Mouse (Mus musculus) forebrain, embryonic 10.5 days (tissue): ENCODE measurements around the gene Actr1b. TPM values are rescaled to one million over a fixed set of nuclear protein-coding genes. Genes with fewer than 3 reads are reported as not detected.

Source experiments
- DNase-seq: peaks from one replicate; pipeline ENCODE4 v3.0.0-alpha.2; 2017; ENCODE audit warnings: low spot score; ENCODE audit errors: extremely low spot score
- H3K27ac ChIP-seq: fragments of 300-500 bp; sonication (generic); 2 replicates; pipeline ENCODE4 v1.5.1; 2016; ENCODE audit warnings: mild to moderate bottlenecking
- H3K27me3 ChIP-seq: fragments of 300-500 bp; sonication (generic); 2 replicates; pipeline ENCODE4 v1.6.1; 2016; ENCODE audit warnings: mild to moderate bottlenecking; ENCODE audit not compliant: poor library complexity, severe bottlenecking
- H3K36me3 ChIP-seq: fragments of 300-500 bp; sonication (generic); replicated peaks from 2 replicates; pipeline ENCODE4 v1.6.1; 2016; ENCODE audit warnings: mild to moderate bottlenecking, moderate library complexity
- H3K4me1 ChIP-seq: fragments of 300-500 bp; sonication (generic); 2 replicates; pipeline ENCODE4 v1.6.1; 2016
- H3K4me3 ChIP-seq: fragments of 300-500 bp; sonication (generic); 2 replicates; pipeline ENCODE4 v1.5.1; 2016; ENCODE audit warnings: mild to moderate bottlenecking, moderate library complexity
- H3K9me3 ChIP-seq: fragments of 300-500 bp; sonication (generic); 2 replicates; pipeline ENCODE4 v1.6.1; 2016; ENCODE audit warnings: mild to moderate bottlenecking, moderate library complexity
- WGBS: fragments of 180-500 bp; shearing (Covaris S2); methylation state at CpG from one replicate; pipeline ENCODE4 v1.1.7; 2016; 5-methylcytosine and 5-hydroxymethylcytosine counted together
- polyA plus RNA-seq: library from polyadenylated mRNA; unstranded; fragments of >200 nt; fragmentation: Nextera tagmentation; extraction: Ambion mirVana; gene quantifications from 2 replicates; pipeline ENCODE4 v1.2.1, GENCODE M21; 2016

Actr1b gene
- polyA plus RNA-seq, 1 experiment from 2014 or later, result 136 TPM

DNA sequence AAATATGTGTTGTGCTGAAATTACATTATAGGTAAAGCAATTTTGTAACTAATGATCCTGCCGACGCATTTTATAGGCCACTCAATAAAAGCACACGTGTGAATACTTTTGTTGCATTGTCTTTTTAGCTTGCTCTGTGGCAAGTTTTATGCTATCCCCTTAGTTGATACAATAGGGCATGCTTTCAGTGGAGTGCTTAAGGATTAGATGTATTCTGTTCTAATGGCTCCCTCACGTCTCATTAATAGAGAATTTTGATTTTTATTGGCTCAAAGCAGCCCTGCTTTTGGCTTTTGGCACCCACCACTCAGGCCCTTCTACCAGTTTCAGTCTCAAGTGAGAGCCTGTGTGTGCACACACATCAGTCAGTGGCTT is 9.8 kb upstream of the Actr1b start:
- Histone ChIP-seq H3K36me3 (no peaks in the 10 kb centered on the region), H3K4me1 (peaks cover 15% of the 10 kb centered on the region), H3K27ac (no peak overlapping the region), H3K4me3 (no peak overlapping the region), H3K27me3 (no peaks in the 10 kb centered on the region), H3K9me3 (no peaks in the 10 kb centered on the region)
- WGBS, result 83% methylated on average over 4 of the region's 4 CpGs
- no peak for DNase-seq

DNA sequence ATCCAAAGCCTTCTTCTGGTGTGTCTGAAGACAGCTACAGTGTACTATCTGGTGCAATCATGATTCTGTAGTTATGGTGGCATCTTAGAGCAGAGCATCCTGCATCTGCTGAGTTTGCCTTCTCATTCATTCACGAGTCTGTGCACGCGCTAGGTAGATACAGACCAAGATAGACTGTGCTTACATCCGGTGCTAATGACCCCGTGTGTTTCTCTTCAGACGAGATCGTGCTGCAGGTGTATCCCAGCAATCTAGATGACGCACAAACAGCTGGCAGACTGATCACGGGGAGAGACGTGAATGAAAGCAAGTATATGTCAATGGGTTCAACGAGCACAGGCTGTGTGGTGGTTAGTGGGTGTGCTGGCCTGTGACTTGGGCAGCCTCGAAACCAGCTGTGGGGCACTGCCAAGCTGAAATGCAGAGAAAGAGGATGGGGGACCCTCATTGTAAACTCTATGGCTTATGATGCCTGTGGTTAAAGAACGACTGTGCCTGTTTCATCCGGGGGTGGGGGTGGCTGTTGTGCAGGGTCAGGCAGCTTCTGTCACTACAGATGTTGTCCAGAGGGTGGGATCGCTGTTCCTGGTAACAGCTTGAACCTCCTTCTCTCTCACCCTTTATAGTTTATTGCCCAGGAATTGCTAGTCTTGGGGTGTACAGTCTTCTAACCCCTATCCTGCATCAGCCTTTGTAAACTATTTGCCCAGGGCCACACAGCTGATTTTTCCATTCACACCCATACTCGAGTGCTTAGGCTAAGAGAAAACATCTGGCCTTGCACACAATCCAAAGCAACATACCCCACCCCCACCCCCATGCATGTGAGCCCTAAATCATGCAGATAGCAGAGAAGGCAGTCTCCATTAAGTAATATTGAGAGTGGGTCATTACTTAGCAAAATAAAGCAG is 9.2 kb upstream of the Actr1b start:
- Histone ChIP-seq H3K27me3 (no peaks in the 10 kb centered on the region), H3K27ac (no peak overlapping the region), H3K9me3 (no peaks in the 10 kb centered on the region), H3K4me3 (no peak overlapping the region), H3K4me1 (peaks cover 15% of the 10 kb centered on the region), H3K36me3 (no peaks in the 10 kb centered on the region)
- 82% methylated on average over 16 of the region's 16 CpGs for WGBS
- DNase-seq, result no peak

DNA sequence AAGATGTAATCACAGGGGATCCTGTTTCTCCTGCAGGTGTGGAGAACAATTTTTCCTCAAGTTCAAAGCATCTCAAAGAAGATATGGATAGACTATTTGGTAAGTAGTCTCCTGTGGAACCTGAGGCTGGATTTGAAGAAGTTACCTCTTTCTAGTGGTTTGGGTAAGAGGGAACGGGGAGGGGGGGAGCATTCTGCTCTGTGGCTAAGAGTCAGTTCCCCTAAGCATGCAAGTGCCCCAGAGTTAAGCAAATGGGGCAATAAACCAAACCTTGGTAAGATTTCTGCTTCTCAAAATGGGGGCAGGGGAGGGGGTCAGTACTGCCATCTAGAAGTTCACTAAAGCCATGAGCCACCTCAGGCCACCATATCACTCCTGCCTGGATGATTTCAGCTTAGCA is 4.6 kb upstream of the Actr1b start:
- Histone ChIP-seq H3K4me1 (peaks cover 7% of the 10 kb centered on the region), H3K4me3 (no peak overlapping the region), H3K27ac (no peak overlapping the region), H3K9me3 (peaks cover 4% of the 10 kb centered on the region; the same call in 1 of the 2 replicates), H3K27me3 (no peaks in the 10 kb centered on the region), H3K36me3 (no peaks in the 10 kb centered on the region)
- WGBS, result 86% methylated on average over 1 of the region's 1 CpGs
- no peak for DNase-seq

DNA sequence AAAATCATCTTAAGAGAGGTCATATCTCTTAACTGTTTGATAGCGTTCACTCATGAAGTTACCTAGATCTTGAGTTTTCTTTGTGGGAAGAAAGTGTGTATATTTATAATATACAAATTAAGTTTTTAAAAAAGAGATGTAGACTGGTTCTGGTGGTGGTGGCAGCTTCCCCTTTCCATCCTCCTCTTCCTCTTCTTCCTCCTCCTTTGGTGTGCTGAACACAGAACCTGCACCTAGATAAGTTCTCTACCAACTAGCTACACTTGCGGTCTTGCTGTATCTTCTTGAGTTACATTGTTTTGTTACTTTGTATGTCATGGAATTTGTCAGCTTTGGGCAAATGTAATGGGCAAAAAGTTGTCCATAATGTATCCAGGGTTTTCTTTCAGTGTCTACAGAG is 3.1 kb downstream of the Actr1b start:
- peaks cover 4% of the 10 kb centered on the region; the same call in 1 of the 2 replicates for H3K9me3 ChIP-seq
- peaks cover 29% of the 10 kb centered on the region for H3K4me1 ChIP-seq
- H3K36me3 ChIP-seq, result peaks cover 21% of the 10 kb centered on the region
- H3K27ac ChIP-seq, result no peak overlapping the region
- H3K27me3 ChIP-seq, result no peaks in the 10 kb centered on the region
- WGBS, result 91% methylated on average over 2 of the region's 2 CpGs
- H3K4me3 ChIP-seq, result no peak overlapping the region
- no peak for DNase-seq

DNA sequence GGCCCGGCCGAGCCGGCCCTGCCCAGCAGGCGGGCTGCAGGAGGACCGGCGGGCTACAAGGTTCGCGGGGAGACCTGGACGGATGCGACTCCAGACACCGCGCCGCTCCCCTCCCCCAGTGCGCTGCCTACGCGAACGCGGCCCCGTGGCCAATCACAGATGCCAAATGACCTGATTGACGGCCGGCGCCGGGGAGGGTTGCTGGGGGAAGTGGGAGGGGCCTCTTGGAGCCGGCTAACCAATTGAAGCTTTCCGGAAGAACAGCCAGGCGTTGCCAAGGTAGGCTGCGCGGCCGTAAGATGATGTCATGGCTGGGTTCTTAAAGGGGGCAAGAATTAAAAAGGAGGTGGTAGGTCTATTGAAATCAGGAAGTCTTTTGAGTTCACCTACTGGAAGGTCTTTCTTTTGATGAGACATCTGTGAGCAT is 4.4 kb downstream of the Actr1b start, which contains the start of gene 4933424G06Rik:
Gene 4933424G06Rik, plus strand, starts transcription at position 296 of the 427 bp plus-strand sequence.
- WGBS, result 0% methylated on average over 29 of the region's 29 CpGs
- peak within 1 kb of the TSS; percentile 97 for H3K27ac ChIP-seq

DNA sequence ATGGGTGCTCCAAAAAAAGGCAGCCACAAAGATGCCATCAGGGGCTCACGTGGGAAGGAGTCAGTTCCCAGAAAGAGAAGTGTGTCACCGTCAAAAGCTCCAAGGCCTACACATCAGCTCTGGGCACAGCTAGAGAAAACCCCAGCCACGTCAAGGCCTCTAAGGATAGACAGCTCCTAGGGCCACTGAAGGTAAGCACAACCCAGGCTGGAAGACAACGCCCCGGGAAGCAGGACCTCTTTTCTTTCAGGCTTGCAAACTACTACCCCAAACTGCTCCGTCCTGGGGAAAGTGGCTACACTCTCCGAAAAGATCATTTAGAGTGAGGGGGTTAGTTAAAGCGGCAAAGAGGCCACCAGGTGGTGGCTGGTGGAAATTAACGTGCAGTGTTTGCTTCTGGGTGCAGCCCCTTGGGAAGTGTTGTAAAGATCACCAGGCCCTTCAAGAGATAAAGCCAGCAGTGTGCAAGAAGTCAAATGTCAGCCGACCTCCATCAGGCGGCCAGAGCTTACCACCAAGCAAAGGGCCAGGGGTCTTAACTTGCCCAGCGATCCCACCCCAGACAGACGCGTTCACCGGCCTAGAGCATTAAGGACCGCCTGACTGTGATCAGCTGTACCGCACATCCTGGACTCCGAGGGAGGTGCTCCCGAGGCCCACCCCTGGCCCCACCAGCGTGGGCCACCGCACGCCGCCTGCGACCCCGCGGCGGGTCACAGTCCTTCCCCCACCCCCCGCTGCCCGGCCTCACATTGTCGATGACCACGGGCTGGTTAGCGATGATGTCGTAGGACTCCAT is 5.0 kb downstream of the Actr1b start:
- DNase-seq, result no peak
- H3K9me3 ChIP-seq, result peaks cover 4% of the 10 kb centered on the region; the same call in 1 of the 2 replicates
- under 1% methylated on average over 33 of the region's 33 CpGs for WGBS
- peak overlapping the region; percentile 97 for H3K27ac ChIP-seq
- H3K4me1 ChIP-seq, result peaks cover 29% of the 10 kb centered on the region
- peak overlapping the region; percentile 98 for H3K4me3 ChIP-seq
- H3K27me3 ChIP-seq, result no peaks in the 10 kb centered on the region
- peaks cover 39% of the 10 kb centered on the region for H3K36me3 ChIP-seq

More for the DNA sequence above, 4.4 kb downstream of the Actr1b start, which contains the start of gene 4933424G06Rik:
- peak; percentile 99 for DNase-seq
- no peaks in the 10 kb centered on the region for H3K27me3 ChIP-seq
- H3K4me1 ChIP-seq, result peaks cover 29% of the 10 kb centered on the region
- H3K4me3 ChIP-seq, result peak within 1 kb of the TSS; percentile 98
- peaks cover 33% of the 10 kb centered on the region for H3K36me3 ChIP-seq
- peaks cover 4% of the 10 kb centered on the region; the same call in 1 of the 2 replicates for H3K9me3 ChIP-seq

DNA sequence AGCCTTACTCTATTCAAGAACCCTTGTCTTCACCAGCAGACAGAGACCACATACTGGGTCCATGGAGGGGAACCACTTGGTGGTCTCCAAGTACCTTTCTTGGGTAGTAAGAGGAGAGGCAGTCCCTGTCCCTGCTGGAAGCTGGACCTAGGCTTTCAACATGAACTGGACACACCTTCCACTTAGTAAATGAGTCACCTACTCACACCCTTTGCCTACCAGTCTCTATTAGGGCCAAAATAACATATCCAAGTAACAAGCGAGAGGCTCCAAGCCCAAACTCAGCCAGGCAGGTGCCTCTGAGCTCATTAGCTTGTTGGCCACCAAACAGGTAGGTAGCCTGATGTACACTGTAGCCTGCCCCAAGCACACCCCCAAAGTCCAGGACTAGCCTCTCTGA is 5.6 kb downstream of the Actr1b start:
- Histone ChIP-seq H3K9me3 (no peaks in the 10 kb centered on the region), H3K4me3 (peak overlapping the region; percentile 98), H3K36me3 (peaks cover 46% of the 10 kb centered on the region), H3K27me3 (no peaks in the 10 kb centered on the region), H3K4me1 (peaks cover 29% of the 10 kb centered on the region), H3K27ac (peak overlapping the region; percentile 97)
- no peak for DNase-seq
- 88% methylated on average over 1 of the region's 1 CpGs for WGBS

DNA sequence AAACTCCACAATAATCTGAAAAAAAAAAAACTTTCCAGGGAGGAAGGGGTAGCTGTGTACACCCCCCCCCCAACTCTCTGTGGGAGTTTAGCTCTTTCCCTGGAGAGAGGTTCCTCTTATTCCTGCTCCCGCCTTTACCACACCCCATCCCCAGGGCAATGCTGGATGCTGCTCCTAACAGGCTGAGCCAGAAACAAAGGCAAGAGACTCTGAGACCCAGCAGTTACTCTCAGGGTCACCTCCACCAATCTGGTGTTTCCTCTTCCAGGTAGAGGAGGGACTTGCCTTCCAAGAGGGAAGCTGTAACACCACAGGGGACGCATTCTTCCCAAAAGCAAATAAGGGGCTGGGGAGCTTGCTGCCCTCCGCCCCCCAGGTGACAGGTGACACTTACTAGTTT is 6.4 kb downstream of the Actr1b start:
- no peak for DNase-seq
- Histone ChIP-seq H3K4me3 (peak overlapping the region; percentile 98; the same call in 1 of the 2 replicates), H3K9me3 (no peaks in the 10 kb centered on the region), H3K27me3 (no peaks in the 10 kb centered on the region), H3K27ac (no peak overlapping the region), H3K36me3 (peaks cover 54% of the 10 kb centered on the region), H3K4me1 (peaks cover 29% of the 10 kb centered on the region)
- WGBS, result 76% methylated on average over 3 of the region's 3 CpGs

DNA sequence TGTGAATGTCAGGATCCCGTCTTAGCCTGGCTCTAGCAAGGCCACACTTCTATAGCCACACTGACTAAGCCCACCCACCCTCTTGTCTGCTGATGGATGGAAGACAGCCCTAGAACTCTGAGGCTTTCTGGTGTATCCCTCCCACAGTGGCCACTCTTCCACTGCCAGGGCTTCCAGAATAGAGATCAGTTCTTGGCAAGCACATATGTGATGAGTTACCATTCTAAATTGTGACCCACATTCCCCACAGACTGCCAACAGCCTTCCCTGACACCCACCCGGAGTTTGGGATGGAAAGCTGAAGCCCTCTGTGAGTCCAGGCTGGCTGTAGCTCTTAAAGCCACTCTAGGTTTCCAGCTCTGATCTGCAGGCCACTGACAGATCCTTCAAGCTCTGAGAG is 7.1 kb downstream of the Actr1b start:
- no peak overlapping the region for H3K27ac ChIP-seq
- no peaks in the 10 kb centered on the region for H3K27me3 ChIP-seq
- WGBS, result 87% methylated on average over 2 of the region's 2 CpGs
- peaks cover 60% of the 10 kb centered on the region for H3K36me3 ChIP-seq
- H3K4me1 ChIP-seq, result peaks cover 29% of the 10 kb centered on the region
- no peaks in the 10 kb centered on the region for H3K9me3 ChIP-seq
- no peak for DNase-seq
- H3K4me3 ChIP-seq, result no peak overlapping the region

DNA sequence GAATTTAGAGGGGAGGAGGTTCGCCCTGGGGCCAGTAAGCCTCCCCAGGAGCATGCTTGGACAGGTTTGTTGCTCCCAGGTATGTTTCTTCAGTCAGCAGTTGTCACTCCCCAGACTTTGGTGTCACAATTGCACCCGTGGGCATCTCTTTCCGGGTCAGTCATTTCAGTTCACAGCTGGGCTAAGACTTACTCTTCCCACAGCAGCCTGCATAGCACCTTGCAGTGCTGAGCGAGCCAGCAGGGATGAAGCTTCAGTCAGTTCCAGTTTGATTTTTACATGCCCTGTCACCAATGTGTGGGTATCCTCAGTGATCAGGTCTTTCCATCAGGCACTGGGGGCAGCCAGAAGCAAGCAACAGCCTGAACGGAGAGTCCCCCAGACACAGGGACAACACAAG is 17.2 kb downstream of the Actr1b start:
- no peak for DNase-seq
- H3K36me3 ChIP-seq, result peaks cover 67% of the 10 kb centered on the region
- no peaks in the 10 kb centered on the region for H3K27me3 ChIP-seq
- peaks cover 9% of the 10 kb centered on the region for H3K4me1 ChIP-seq
- H3K9me3 ChIP-seq, result no peaks in the 10 kb centered on the region
- WGBS, result 74% methylated on average over 5 of the region's 5 CpGs
- no peak overlapping the region for H3K27ac ChIP-seq
- no peak overlapping the region for H3K4me3 ChIP-seq

DNA sequence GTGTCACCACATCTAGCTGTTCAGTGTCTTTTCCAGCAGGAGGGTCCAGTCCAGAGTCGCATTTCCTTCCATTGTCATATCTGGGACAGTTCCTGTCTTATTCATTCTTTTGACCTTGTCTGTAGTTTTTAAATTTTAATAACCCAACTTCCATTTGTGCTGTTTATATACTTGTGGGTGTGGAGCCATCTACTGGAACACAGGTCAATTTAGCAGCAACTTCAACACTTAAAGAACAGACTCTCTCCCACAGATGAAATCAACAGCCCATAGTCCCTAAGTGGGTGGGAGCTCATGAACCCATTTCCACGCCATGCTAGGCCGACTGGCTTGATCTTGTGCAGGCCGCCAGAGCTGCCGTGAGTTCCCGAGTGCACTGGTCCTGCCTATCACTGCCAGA is 17.8 kb downstream of the Actr1b start:
- H3K36me3 ChIP-seq, result peaks cover 61% of the 10 kb centered on the region
- no peaks in the 10 kb centered on the region for H3K27me3 ChIP-seq
- no peak overlapping the region for H3K27ac ChIP-seq
- 75% methylated on average over 6 of the region's 6 CpGs for WGBS
- peaks cover 13% of the 10 kb centered on the region for H3K4me1 ChIP-seq
- no peak for DNase-seq
- H3K4me3 ChIP-seq, result no peak overlapping the region
- H3K9me3 ChIP-seq, result no peaks in the 10 kb centered on the region

DNA sequence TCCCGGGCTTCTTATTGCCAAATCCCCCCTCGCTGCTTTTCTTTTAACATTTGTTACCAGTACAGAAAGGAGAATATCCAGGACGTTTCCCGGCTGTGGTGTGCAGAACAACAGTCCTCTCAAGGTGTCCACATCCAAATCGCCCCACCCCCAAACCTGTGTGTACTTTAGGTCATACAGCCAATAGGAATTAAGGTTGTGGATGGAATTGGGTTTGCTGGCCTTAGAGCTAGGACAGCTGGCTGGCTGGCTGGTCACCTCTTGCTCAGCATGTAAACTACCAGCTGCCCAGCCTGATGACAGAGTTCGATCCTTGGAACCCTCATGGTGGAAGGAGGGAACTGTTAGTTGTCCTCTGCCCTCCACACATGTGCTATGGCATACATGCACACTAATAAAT is 19.4 kb downstream of the Actr1b start:
- WGBS, result 86% methylated on average over 6 of the region's 6 CpGs
- H3K36me3 ChIP-seq, result peaks cover 45% of the 10 kb centered on the region
- no peak overlapping the region for H3K27ac ChIP-seq
- no peaks in the 10 kb centered on the region for H3K27me3 ChIP-seq
- no peak for DNase-seq
- H3K9me3 ChIP-seq, result no peaks in the 10 kb centered on the region
- peaks cover 19% of the 10 kb centered on the region for H3K4me1 ChIP-seq
- H3K4me3 ChIP-seq, result no peak overlapping the region
